Mouse (Mus musculus) kidney, embryonic 16.5 days (tissue): ENCODE measurements at regions not wholly inside any gene's neighbourhood (a gene's known extent, or its start where the extent isn't known, plus 50 kb on each side); places are given as distances from the start of the nearest gene placed in this dataset.

ENCODE experiments used
- ATAC-seq: fragments of 200-750 bp; cut with Nextera tagmentation; 2 replicates; pipeline ENCODE4 v1.8.0; 2017; ENCODE audit warnings: moderate TSS enrichment; ENCODE audit not compliant: low FRiP score, low TSS enrichment
- H3K27ac ChIP-seq: fragments of 300-500 bp; sonication (generic); 2 replicates; pipeline ENCODE4 v1.5.1; 2014; ENCODE audit warnings: low read length
- H3K27me3 ChIP-seq: fragments of 300-500 bp; sonication (generic); 2 replicates; pipeline ENCODE4 v1.6.1; 2014; ENCODE audit warnings: low read length, control low read depth, mixed read lengths; ENCODE audit not compliant: insufficient read depth
- H3K36me3 ChIP-seq: fragments of 300-500 bp; sonication (generic); 2 replicates; pipeline ENCODE4 v1.6.1; 2014; ENCODE audit warnings: low read length, control low read depth, mixed read lengths; ENCODE audit not compliant: insufficient read depth
- H3K4me1 ChIP-seq: fragments of 300-500 bp; sonication (generic); 2 replicates; pipeline ENCODE4 v1.6.1; 2014; ENCODE audit warnings: low read length, control low read depth, mixed read lengths; ENCODE audit not compliant: insufficient read depth
- H3K4me2 ChIP-seq: fragments of 300-500 bp; sonication (generic); replicated peaks from 2 replicates; pipeline ENCODE4 v1.6.1; 2014; ENCODE audit warnings: low read depth, low read length
- H3K4me3 ChIP-seq: fragments of 300-500 bp; sonication (generic); 2 replicates; pipeline ENCODE4 v1.5.1; 2014; ENCODE audit warnings: mild to moderate bottlenecking, low read length
- H3K9ac ChIP-seq: fragments of 300-500 bp; sonication (generic); replicated peaks from 2 replicates; pipeline ENCODE4 v1.6.1; 2014; ENCODE audit warnings: low read length
- H3K9me3 ChIP-seq: fragments of 300-500 bp; sonication (generic); 2 replicates; pipeline ENCODE4 v1.6.1; 2016; ENCODE audit warnings: low read length, control low read depth
- WGBS: fragments of 180-500 bp; shearing (Covaris S2); extraction: QIAGEN DNeasy Blood & Tissue Kit; methylation state at CpG from one replicate; pipeline ENCODE4 v1.1.7; 2014; 5-methylcytosine and 5-hydroxymethylcytosine counted together

DNA sequence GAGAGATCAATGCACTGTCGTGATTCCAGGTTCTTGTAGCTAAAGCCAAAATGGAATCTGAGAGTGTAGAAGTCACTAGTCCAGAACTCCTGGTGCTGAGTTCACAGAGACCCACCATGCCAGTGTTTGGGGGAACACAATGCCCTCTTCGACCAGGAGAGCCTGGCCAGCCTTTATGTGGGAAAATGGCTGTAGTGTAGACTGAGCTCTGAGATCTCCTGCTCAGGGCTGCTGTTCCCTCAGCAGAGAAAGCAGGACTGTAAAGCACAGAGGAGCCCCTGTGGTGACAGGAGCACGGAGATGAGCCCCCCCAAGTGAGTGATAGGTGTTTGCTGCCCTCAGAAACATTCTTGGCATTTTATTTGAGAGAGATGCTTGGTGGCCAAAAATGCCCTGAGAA is 129.2 kb upstream of the Tut7 start:
- no peak overlapping the region for H3K4me3 ChIP-seq
- H3K4me1 ChIP-seq: peaks cover 13% of the 10 kb centered on the region
- no peaks in the 10 kb centered on the region for H3K9me3 ChIP-seq
- no peak overlapping the region for H3K4me2 ChIP-seq
- H3K9ac ChIP-seq: no peak overlapping the region
- no peak for ATAC-seq
- 65% methylated on average over 3 of the region's 3 CpGs for WGBS
- H3K36me3 ChIP-seq: no peaks in the 10 kb centered on the region
- H3K27ac ChIP-seq: no peak overlapping the region
- H3K27me3 ChIP-seq: no peaks in the 10 kb centered on the region

DNA sequence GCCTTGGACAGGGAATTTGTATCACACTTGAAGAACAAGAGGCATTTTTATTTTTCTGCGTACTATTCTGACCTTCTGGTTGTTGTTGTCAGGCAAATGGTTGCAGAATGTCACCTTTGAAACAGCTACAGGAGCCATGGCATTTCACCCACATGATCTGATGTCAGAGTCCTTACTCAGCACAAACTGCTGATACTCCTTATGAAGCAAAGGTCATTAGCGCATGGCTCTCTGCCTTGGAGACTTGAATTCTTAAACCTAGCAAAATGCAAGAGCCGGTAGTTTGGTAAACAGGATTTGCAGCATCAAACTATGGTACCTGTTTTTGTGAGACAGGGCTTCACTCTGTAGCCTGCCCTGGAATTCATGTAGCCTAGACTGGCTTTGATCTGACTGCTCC is 127.3 kb upstream of the Tut7 start:
- Histone ChIP-seq H3K9ac (no peak overlapping the region), H3K27me3 (no peaks in the 10 kb centered on the region), H3K4me2 (no peak overlapping the region), H3K36me3 (no peaks in the 10 kb centered on the region), H3K9me3 (no peaks in the 10 kb centered on the region), H3K4me3 (no peak overlapping the region), H3K4me1 (peaks cover 17% of the 10 kb centered on the region), H3K27ac (no peak overlapping the region)
- no peak for ATAC-seq
- WGBS: 76% methylated on average over 3 of the region's 3 CpGs

DNA sequence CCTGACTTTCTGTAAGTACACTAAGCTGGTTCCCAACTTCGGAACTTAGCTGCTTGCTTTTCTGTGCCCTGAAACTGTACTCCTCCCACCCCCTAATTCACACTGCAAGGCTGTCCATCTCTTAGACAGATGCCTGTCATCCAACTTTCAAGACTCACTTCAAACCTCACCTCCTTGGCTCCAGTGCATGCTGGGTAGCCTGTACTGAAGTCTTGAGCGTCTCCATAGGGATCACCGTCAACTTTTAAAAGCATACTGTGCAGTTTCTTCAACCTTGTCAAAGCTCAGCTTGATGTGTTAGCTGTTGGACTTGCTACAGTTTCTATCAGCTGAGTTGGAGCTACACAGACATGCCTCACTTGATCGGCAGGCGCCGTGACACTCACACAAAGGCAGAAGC is 126.5 kb upstream of the Tut7 start:
- ATAC-seq: no peak
- Histone ChIP-seq H3K27me3 (no peaks in the 10 kb centered on the region), H3K36me3 (no peaks in the 10 kb centered on the region), H3K4me3 (no peak overlapping the region), H3K9ac (no peak overlapping the region), H3K27ac (no peak overlapping the region), H3K4me1 (peaks cover 17% of the 10 kb centered on the region), H3K4me2 (no peak overlapping the region), H3K9me3 (no peaks in the 10 kb centered on the region)
- WGBS: 81% methylated on average over 6 of the region's 6 CpGs

DNA sequence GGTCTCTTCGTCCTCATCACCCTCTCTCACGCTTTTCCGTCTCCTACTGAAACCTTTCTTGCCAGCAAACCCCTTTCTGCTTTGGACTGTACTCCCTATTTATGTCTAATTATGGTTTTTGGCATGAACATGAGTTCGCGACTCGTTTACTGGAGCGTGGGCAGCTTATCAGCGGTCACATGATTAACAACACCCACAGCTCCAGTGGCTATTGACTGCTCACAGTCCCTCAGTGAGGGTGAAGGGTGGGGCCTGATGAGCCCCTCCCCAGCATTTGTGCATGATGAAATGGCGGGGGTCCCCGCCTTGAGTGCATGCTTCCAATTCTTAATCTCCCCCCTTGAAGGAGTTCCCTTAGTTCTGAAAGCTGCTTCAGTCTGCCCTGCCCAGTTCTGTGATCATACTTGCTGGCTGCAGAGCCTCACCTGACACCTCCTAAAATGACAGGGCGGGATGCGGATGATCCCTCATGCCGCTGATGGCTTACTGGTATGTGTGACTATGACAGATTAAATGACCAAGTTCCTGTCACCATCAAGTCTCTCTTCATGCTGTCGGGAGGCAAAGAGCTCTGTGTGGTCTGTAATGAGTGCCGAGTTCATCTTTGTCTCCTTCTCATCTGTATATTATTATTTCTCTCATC is 125.7 kb upstream of the Tut7 start:
- Histone ChIP-seq H3K9ac (no peak overlapping the region), H3K4me1 (peaks cover 20% of the 10 kb centered on the region), H3K4me3 (no peak overlapping the region), H3K4me2 (no peak overlapping the region), H3K9me3 (no peaks in the 10 kb centered on the region), H3K27ac (no peak overlapping the region), H3K27me3 (no peaks in the 10 kb centered on the region), H3K36me3 (no peaks in the 10 kb centered on the region)
- 71% methylated on average over 15 of the region's 15 CpGs for WGBS
- no peak for ATAC-seq

DNA sequence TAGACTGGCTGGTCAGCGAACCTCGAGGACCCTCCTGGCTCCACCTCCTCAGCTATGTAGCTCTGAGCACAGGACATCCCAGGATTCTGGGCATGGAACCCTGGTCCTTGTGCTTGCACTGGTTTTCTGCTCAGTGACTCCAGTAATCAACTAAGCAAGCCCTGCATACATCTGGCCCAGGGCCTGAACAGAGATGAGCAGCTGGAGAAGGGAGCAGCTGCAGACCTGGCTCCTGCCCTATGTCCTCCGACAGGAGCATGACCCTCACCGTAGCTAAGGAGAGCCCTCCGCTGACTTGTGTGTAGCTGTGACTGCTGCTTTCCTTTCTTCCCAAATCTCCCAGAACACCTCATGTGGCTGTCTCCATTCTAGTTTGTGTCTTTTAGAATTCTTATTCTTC is 124.5 kb upstream of the Tut7 start:
- no peaks in the 10 kb centered on the region for H3K9me3 ChIP-seq
- H3K4me3 ChIP-seq: no peak overlapping the region
- no peaks in the 10 kb centered on the region for H3K36me3 ChIP-seq
- H3K27ac ChIP-seq: no peak overlapping the region
- H3K4me1 ChIP-seq: peaks cover 27% of the 10 kb centered on the region
- WGBS: 43% methylated on average over 5 of the region's 5 CpGs
- H3K27me3 ChIP-seq: no peaks in the 10 kb centered on the region
- H3K4me2 ChIP-seq: no peak overlapping the region
- ATAC-seq: no peak
- H3K9ac ChIP-seq: no peak overlapping the region

DNA sequence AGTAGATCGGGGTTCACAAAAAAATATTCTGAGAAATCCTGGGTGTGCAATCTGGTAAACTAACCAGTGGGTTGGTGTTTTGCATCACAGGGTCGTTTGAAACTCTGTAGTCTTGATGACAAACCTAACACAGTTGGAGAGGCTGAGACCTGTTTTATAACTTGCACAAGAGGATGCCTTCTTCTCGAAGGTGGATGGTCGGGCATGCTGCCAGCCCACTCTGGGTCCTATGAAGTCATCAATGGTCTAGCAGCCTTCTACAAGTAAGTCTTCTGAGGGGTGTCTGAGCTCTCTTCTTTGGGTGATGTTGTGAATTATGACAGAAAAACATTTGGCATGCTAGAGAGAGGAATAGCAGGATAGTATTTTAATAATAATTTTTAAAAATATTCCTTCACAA is 123.6 kb upstream of the Tut7 start:
- Histone ChIP-seq H3K9ac (no peak overlapping the region), H3K36me3 (no peaks in the 10 kb centered on the region), H3K27ac (no peak overlapping the region), H3K27me3 (no peaks in the 10 kb centered on the region), H3K4me3 (no peak overlapping the region), H3K9me3 (no peaks in the 10 kb centered on the region), H3K4me1 (peaks cover 31% of the 10 kb centered on the region), H3K4me2 (no peak overlapping the region)
- no peak for ATAC-seq
- 52% methylated on average over 4 of the region's 4 CpGs for WGBS

DNA sequence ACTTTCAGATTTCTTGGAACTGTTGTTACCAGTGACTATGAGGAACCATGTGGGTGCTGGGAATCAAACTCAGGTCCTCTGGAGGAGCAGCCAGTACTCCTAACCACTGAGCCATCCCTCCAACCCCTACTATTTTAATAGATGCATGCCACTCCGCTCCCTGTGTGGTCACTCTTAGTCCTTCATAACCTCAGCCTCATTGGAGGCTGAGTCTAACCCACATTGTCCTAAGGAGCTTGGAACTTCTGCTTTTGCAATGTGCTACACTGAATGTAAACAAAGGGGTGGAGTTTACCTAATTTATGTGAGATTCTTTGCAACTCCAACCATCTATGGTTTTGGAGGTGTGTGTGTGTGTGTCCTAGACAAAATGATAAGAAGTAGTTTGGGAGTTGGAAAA is 122.7 kb upstream of the Tut7 start:
- no peak for ATAC-seq

DNA sequence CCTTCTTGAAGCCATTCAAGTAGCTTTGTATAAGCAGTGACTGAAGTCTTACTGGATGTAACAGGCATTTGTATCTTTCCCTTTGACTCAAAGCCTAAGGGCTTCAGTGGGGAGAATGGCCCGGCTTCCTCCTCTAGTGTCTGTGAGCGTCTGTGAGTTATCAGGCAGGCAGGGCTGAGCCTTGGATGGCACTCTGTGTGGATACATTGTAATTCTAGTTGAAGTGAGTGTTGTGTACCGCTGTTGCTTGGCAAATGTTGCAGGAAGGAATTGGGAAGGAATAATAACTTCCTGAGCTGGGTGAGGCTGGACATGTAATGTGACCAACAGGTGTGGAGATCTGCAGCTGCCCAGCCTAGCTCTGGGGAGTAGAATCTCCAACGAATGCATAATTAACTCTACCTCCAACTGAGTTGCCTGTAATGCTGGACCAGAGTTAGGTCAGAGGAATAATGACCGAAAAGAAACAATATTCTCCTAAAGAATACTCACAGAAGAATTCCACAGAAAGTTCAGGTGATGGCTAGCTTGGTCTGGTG is 120.7 kb upstream of the Tut7 start:
- H3K9me3 ChIP-seq: no peaks in the 10 kb centered on the region
- peak overlapping the region; percentile 84 for H3K27ac ChIP-seq
- no peak overlapping the region for H3K4me2 ChIP-seq
- no peaks in the 10 kb centered on the region for H3K36me3 ChIP-seq
- peak; percentile 43; the same call in 1 of the 2 replicates for ATAC-seq
- H3K27me3 ChIP-seq: no peaks in the 10 kb centered on the region
- H3K4me3 ChIP-seq: no peak overlapping the region
- peaks cover 36% of the 10 kb centered on the region for H3K4me1 ChIP-seq
- WGBS: 44% methylated on average over 5 of the region's 5 CpGs
- H3K9ac ChIP-seq: no peak overlapping the region

More for the DNA sequence above, 122.7 kb upstream of the Tut7 start:
- Histone ChIP-seq H3K4me1 (peaks cover 39% of the 10 kb centered on the region), H3K9ac (no peak overlapping the region), H3K27me3 (no peaks in the 10 kb centered on the region), H3K4me3 (no peak overlapping the region), H3K27ac (no peak overlapping the region), H3K4me2 (no peak overlapping the region), H3K9me3 (no peaks in the 10 kb centered on the region), H3K36me3 (no peaks in the 10 kb centered on the region)
- WGBS: 96% methylated on average over 1 of the region's 1 CpGs

DNA sequence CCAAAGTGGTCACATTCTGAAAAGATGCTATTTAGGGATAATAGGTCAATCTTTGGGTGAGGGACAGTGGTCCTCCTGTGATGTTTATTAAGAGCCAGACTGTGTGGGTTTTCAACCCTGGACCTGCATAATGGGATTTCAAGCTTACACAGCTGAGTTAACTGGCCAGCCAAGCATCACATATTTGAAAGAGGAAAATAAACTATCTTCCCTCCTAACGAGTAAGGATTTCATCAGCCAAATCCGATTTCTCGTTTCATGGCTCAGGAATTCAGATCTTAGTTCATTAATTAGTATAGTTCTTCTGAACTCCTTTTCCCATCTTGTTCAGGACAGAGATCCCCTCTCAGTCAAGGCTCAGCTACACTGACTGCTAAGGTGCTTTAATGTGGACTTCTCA is 120.1 kb upstream of the Tut7 start:
- peak overlapping the region; percentile 84; the same call in 1 of the 2 replicates for H3K27ac ChIP-seq

DNA sequence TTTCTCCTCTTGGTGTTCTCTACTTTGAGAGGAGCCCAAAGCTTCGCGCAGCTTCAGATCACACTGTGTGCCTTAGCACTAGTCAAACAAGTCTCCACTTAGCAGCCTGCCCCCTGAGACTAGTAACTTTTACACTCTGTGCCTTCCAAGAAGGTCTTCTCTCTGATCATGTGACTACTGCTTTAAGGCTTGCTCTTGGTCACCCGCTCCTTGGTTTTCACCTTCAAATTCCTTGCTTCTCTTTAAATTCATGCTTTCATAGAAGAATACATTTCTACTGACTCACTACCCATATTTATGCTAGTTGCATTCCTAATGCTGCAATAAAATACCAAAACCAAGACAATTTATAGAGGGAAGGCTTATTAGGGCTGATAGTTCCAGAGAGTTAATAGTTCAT is 118.6 kb upstream of the Tut7 start:
- WGBS: 66% methylated on average over 3 of the region's 3 CpGs
- H3K27me3 ChIP-seq: no peaks in the 10 kb centered on the region
- H3K27ac ChIP-seq: no peak overlapping the region
- H3K36me3 ChIP-seq: no peaks in the 10 kb centered on the region
- no peak overlapping the region for H3K4me3 ChIP-seq
- H3K9me3 ChIP-seq: no peaks in the 10 kb centered on the region
- no peak for ATAC-seq
- H3K4me2 ChIP-seq: 0 out of 2 replicates have a peak overlapping the region, but pooled peaks have one; percentile 33
- H3K4me1 ChIP-seq: peaks cover 24% of the 10 kb centered on the region
- H3K9ac ChIP-seq: no peak overlapping the region

More for the DNA sequence above, 120.1 kb upstream of the Tut7 start:
- Histone ChIP-seq H3K9ac (no peak overlapping the region), H3K27me3 (no peaks in the 10 kb centered on the region), H3K4me3 (no peak overlapping the region), H3K4me2 (no peak overlapping the region), H3K4me1 (peaks cover 30% of the 10 kb centered on the region), H3K9me3 (no peaks in the 10 kb centered on the region), H3K36me3 (no peaks in the 10 kb centered on the region)
- 33% methylated on average over 3 of the region's 3 CpGs for WGBS
- ATAC-seq: 0 out of 2 replicates have a peak, but pooled peaks have one; percentile 52
